Mouse (Mus musculus): Measurements from ENCODE around the gene Zfp341. TPM values are rescaled to one million over a fixed set of nuclear protein-coding genes. Genes with fewer than 3 reads are reported as not detected.

Zfp341 gene
- polyA plus RNA-seq, 1 experiment = 4.7 TPM

DNA sequence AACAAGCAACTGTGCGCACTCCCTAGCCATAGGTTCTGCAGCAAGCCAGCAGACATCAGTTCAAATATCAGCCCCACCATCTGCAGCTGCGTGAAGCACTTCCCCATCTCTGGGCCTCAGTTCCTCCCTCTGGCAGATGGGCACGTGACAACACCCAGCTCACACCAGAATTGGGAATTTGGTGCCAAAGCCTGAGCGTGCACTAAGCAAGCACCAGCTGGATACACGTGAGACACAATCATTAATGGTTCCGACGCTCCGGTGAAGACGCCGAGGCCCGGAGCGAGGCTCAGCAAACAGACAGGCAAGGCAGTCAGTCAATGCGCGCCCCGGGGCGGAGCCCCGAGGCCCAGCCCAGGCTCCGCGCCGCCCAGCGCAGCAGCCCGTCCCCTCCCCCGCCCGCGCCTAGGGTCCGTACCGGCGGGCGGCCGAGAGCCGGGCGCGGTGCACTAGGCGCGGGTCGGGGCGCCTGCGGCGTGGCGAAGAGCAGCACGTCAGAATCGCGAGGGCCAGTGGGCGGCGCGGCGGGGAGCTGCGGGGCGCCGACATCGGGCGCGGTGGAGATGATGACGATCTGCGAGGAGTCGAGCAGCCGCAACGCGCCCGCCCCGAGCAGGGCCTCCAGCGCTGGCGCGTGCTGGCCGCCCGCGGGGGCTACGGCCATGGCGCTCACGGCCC lies 43.9 kb upstream of the Zfp341 start:
- H3K27ac ChIP-seq (ENCODE audit: insufficient read depth, low read depth, low read length) = no peak overlapping the region
- H3K4me3 ChIP-seq (ENCODE audit: low read depth, low read length) = peak overlapping the region; percentile 71
- H3K36me3 ChIP-seq (ENCODE audit: control insufficient read depth, insufficient read depth, low read length) = no peaks in the 10 kb centered on the region
- no peaks in the 10 kb centered on the region for H3K27me3 ChIP-seq (ENCODE audit: control insufficient read depth, insufficient read depth, low read length)
- 1% methylated on average over 67 of the region's 70 CpGs for WGBS
- TF ChIP-seq CTCF (IDR thresholded peaks at IDR 0.05; ENCODE audit: extremely low read depth, insufficient read length, insufficient replicate concordance, low read depth, low read length) = no peak
- no peak for TF ChIP-seq POLR2A (IDR thresholded peaks at IDR 0.05; ENCODE audit: low read depth, low read length)
- H3K4me1 ChIP-seq (ENCODE audit: control insufficient read depth, insufficient read depth, insufficient read length, low read length) = peaks cover 5% of the 10 kb centered on the region; the same call in 1 of the 2 replicates

DNA sequence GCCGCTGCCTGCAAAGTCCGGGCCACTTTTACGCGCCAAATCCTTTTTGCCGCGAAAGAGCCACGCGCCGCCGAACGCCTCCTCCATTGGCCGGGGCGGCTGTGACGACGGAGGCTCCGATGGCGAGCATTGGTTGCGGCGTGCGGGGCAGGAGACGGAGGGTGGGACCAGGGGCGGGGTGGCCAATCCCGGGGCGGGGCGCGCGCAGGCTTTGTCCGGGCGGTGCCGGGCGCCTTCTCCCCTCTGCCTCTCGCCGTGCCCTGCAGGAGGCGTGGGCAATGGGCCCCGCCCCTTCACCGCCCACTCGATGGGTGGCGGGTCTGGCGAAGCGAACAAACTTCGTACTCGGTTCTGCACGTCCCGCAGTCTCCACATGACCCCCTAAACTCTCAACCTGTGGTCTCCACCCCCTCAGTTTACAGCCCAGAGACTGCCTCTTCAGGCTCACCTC lies 43.2 kb upstream of the Zfp341 start, which contains the start of gene E2f1:
TSS of gene E2f1 (minus strand) at position 57 of the 451 bp plus-strand sequence.
- no peak within 1 kb of the TSS for H3K27ac ChIP-seq (ENCODE audit: insufficient read depth, low read depth, low read length)
- H3K36me3 ChIP-seq (ENCODE audit: control insufficient read depth, insufficient read depth, low read length) = no peaks in the 10 kb centered on the region

DNA sequence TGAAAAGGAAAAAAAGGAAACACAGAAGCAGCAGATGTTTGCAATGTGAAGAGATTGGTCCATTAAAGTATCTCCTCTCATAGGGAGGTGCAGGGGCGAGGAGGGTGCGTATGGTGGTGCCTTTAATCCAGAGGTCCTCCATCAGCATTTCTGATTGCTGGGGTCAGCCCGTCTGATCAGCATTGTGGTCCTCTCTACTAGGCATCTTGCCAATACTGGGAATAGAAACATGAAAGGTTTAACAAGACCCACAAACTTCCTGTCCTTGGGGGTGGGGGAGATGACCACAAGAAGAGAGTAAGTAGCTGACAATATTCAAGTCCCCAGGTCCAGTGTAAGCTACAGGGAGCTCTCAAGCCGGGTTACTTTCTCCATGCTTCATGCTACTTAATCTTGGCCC lies 42.4 kb upstream of the Zfp341 start:
- H3K27ac ChIP-seq (ENCODE audit: insufficient read depth, low read depth, low read length) = no peak overlapping the region
- 62% methylated on average over 4 of the region's 4 CpGs for WGBS

More for the DNA sequence above, 43.2 kb upstream of the Zfp341 start, which contains the start of gene E2f1:
- no peak for TF ChIP-seq POLR2A (IDR thresholded peaks at IDR 0.05; ENCODE audit: low read depth, low read length)
- no peak for TF ChIP-seq CTCF (IDR thresholded peaks at IDR 0.05; ENCODE audit: extremely low read depth, insufficient read length, insufficient replicate concordance, low read depth, low read length)
- Histone ChIP-seq H3K4me1 (ENCODE audit: control insufficient read depth, insufficient read depth, insufficient read length, low read length) (peaks cover 5% of the 10 kb centered on the region; the same call in 1 of the 2 replicates), H3K27me3 (ENCODE audit: control insufficient read depth, insufficient read depth, low read length) (no peaks in the 10 kb centered on the region), H3K4me3 (ENCODE audit: low read depth, low read length) (peak within 1 kb of the TSS; percentile 71)
- 0% methylated on average over 40 of the region's 44 CpGs for WGBS

DNA sequence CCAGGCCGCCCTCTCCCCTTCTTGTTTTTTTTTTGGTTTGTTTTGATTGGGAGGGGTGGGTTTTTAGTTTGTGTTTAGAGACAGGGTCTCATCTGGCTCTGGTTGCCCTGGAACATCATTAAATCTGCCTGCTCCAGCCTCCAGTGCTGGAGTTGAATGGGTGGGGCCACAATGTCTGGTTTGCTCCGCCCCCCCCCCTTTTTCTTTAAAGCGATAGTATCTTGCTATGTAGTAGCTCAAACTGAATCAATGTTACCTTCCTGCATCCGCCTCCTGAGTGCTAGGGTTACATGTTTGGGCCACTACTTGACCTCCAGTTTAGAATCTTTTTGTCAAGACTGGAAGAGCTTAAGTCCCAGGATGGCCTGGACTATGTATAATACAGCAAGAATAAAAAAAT lies 41.8 kb upstream of the Zfp341 start:
- H3K27ac ChIP-seq (ENCODE audit: insufficient read depth, low read depth, low read length) = no peak overlapping the region
- H3K36me3 ChIP-seq (ENCODE audit: control insufficient read depth, insufficient read depth, low read length) = no peaks in the 10 kb centered on the region
- peaks cover 5% of the 10 kb centered on the region; the same call in 1 of the 2 replicates for H3K4me1 ChIP-seq (ENCODE audit: control insufficient read depth, insufficient read depth, insufficient read length, low read length)
- TF ChIP-seq CTCF (IDR thresholded peaks at IDR 0.05; ENCODE audit: extremely low read depth, insufficient read length, insufficient replicate concordance, low read depth, low read length) (no peak), POLR2A (IDR thresholded peaks at IDR 0.05; ENCODE audit: low read depth, low read length) (no peak)
- H3K27me3 ChIP-seq (ENCODE audit: control insufficient read depth, insufficient read depth, low read length) = no peaks in the 10 kb centered on the region
- WGBS = 64% methylated on average over 4 of the region's 4 CpGs
- no peak overlapping the region for H3K4me3 ChIP-seq (ENCODE audit: low read depth, low read length)

More for the DNA sequence above, 42.4 kb upstream of the Zfp341 start:
- no peak overlapping the region for H3K4me3 ChIP-seq (ENCODE audit: low read depth, low read length)
- peaks cover 5% of the 10 kb centered on the region; the same call in 1 of the 2 replicates for H3K4me1 ChIP-seq (ENCODE audit: control insufficient read depth, insufficient read depth, insufficient read length, low read length)
- TF ChIP-seq CTCF (IDR thresholded peaks at IDR 0.05; ENCODE audit: extremely low read depth, insufficient read length, insufficient replicate concordance, low read depth, low read length) = no peak
- TF ChIP-seq POLR2A (IDR thresholded peaks at IDR 0.05; ENCODE audit: low read depth, low read length) = no peak
- no peaks in the 10 kb centered on the region for H3K27me3 ChIP-seq (ENCODE audit: control insufficient read depth, insufficient read depth, low read length)
- no peaks in the 10 kb centered on the region for H3K36me3 ChIP-seq (ENCODE audit: control insufficient read depth, insufficient read depth, low read length)

DNA sequence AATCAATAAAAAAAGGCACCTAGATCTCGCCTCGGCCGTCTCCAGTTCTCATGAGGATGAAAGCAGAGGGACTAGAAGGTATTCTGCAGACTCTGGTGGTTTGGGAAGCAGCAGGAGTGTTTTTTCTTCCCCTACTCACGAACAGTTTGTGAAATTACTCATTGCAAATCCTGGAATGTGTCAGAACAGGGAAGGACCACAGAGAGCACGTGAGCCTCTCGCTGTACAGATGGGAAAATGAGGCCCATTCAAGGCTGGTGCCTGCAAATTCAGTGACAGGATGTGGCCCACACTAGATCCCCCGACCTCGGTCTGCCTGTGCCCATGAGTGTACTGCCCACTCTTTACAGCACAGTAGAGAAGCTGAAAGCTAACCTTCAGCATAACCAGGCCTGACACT lies 41.1 kb upstream of the Zfp341 start:
- Histone ChIP-seq H3K27me3 (ENCODE audit: control insufficient read depth, insufficient read depth, low read length) (no peaks in the 10 kb centered on the region), H3K36me3 (ENCODE audit: control insufficient read depth, insufficient read depth, low read length) (no peaks in the 10 kb centered on the region), H3K4me1 (ENCODE audit: control insufficient read depth, insufficient read depth, insufficient read length, low read length) (peaks cover 5% of the 10 kb centered on the region; the same call in 1 of the 2 replicates), H3K4me3 (ENCODE audit: low read depth, low read length) (no peak overlapping the region), H3K27ac (ENCODE audit: insufficient read depth, low read depth, low read length) (no peak overlapping the region)
- TF ChIP-seq POLR2A (IDR thresholded peaks at IDR 0.05; ENCODE audit: low read depth, low read length) (no peak), CTCF (IDR thresholded peaks at IDR 0.05; ENCODE audit: extremely low read depth, insufficient read length, insufficient replicate concordance, low read depth, low read length) (no peak)
- 81% methylated on average over 8 of the region's 8 CpGs for WGBS

DNA sequence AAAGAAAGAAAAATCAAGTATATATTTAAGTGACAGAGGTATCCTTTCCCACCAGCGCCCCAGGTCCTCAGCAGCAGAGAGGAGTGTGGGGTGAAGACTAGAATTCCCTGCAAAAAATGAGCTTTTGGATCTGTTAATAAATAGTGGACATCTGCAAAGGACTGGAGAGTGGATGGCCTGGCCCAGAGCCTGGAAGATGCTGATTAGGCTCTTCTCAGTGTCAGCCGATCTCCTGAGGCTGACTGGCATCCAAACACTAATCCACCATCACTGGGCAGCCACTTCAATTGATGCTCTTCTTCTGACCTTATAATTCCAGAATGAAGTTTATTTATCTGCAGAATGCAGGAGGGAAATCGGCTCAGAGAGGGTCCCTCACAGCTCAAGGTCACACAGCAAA lies 40.1 kb upstream of the Zfp341 start:
- Histone ChIP-seq H3K27ac (ENCODE audit: insufficient read depth, low read depth, low read length) (no peak overlapping the region), H3K36me3 (ENCODE audit: control insufficient read depth, insufficient read depth, low read length) (no peaks in the 10 kb centered on the region), H3K4me3 (ENCODE audit: low read depth, low read length) (no peak overlapping the region), H3K4me1 (ENCODE audit: control insufficient read depth, insufficient read depth, insufficient read length, low read length) (peaks cover 5% of the 10 kb centered on the region; the same call in 1 of the 2 replicates), H3K27me3 (ENCODE audit: control insufficient read depth, insufficient read depth, low read length) (no peaks in the 10 kb centered on the region)
- WGBS = 79% methylated on average over 3 of the region's 3 CpGs
- TF ChIP-seq CTCF (IDR thresholded peaks at IDR 0.05; ENCODE audit: extremely low read depth, insufficient read length, insufficient replicate concordance, low read depth, low read length) (no peak), POLR2A (IDR thresholded peaks at IDR 0.05; ENCODE audit: low read depth, low read length) (no peak)

DNA sequence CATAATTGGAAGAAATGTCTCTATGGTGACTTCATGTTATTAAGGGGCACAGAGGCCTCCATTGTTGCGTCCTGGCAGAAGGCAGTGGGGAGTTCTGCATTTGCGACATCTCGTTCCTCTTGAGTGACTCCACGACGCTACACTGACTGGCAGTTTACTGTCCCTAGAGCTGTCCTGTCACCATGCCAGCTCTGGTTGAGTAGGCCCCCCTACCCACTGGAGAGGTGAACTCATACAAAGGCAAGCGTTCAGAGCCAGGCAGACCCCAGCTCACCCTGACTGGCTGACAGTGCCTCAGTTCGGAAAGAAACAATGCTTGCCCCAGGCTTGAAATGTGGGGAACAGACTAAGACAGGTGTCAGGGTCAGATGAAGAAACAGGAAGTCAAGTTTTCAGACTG lies 38.8 kb upstream of the Zfp341 start:
- no peaks in the 10 kb centered on the region for H3K4me1 ChIP-seq (ENCODE audit: control insufficient read depth, insufficient read depth, insufficient read length, low read length)
- no peak overlapping the region for H3K27ac ChIP-seq (ENCODE audit: insufficient read depth, low read depth, low read length)
- H3K27me3 ChIP-seq (ENCODE audit: control insufficient read depth, insufficient read depth, low read length) = no peaks in the 10 kb centered on the region
- no peak overlapping the region for H3K4me3 ChIP-seq (ENCODE audit: low read depth, low read length)
- no peak for TF ChIP-seq POLR2A (IDR thresholded peaks at IDR 0.05; ENCODE audit: low read depth, low read length)
- TF ChIP-seq CTCF (IDR thresholded peaks at IDR 0.05; ENCODE audit: extremely low read depth, insufficient read length, insufficient replicate concordance, low read depth, low read length) = no peak
- no peaks in the 10 kb centered on the region for H3K36me3 ChIP-seq (ENCODE audit: control insufficient read depth, insufficient read depth, low read length)
- 78% methylated on average over 7 of the region's 7 CpGs for WGBS
